Mouse (Mus musculus): ENCODE results near the gene Unk. TPM values are rescaled to one million over a fixed set of nuclear protein-coding genes. Genes with fewer than 3 reads are reported as not detected.
A peak's percentile ranks its signal among the peaks of the same experiment; 100 is the strongest.

Gene Unk
- total and polyA plus RNA-seq, 3 experiments, result 21.7 to 42.3 TPM; not detected in 1

DNA sequence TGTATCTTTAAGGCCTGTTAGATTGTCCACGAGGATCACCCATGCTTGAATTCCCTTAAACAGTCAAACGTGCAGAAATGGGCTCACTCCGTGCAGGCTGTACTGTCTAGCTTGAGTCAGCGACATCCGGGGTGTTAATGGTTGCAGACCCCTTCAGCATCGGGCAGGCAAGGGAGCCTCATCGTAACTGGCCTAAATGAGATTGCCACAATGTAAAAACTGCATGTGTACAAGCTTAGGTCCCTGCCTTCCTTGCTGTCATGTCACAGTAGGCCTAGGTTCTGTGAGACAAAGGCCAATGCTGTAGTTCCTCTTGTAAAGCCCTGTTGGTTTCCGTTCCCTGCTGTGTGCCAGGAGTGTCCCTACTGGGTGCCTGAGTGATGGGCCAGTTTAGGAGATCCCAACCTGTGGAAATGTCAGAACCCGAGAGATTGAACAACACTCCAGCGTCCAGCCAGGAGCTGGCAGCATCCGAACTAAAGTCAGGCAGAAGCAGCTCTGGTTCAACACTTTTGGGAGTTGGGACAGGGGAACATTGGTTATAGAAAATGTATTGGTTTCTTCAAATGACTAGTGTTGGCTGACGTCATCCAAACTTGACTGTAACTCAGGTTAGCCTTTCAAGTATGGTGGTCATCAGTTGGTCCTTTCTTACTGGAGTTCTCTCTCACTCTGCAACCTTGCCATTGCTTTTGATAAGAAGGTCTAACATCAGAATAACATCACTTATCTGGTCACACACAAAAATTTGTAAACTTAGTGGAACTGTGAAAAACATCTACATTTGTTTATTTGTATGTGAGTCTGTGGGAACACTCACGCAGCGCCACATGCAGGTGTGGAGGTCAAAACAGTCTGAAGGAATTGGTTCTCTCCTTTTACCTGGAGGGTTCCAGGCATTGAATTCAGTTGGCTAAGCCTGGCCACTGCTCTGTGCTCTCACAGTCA is 1.1 kb downstream of the Unk start:
- peak; percentile 86 for DNase-seq (ENCODE audit: low read depth, low spot score)
- peak overlapping the region; percentile 79 to 87 for H3K4me3 ChIP-seq (ENCODE audit: control insufficient read depth in 1 of 2, insufficient read depth in 1 of 2, low read depth in 2 of 2, low read length in 2 of 2)
- peaks cover 2 to 26% of the 10 kb centered on the region in 2 experiments; a peak in 2 of 4 replicates for H3K36me3 ChIP-seq (ENCODE audit: control insufficient read depth in 1 of 2, insufficient read depth in 2 of 2, low read length in 2 of 2)
- H3K9ac ChIP-seq (ENCODE audit: control insufficient read depth, low read depth, low read length, poor library complexity, severe bottlenecking), result peak overlapping the region; percentile 97
- no peaks in the 10 kb centered on the region for H3K27me3 ChIP-seq (ENCODE audit: control insufficient read depth in 1 of 2, insufficient read depth in 2 of 2, low read length in 2 of 2)
- peaks cover 9 to 27% of the 10 kb centered on the region in 2 experiments; a peak in 3 of 4 replicates for H3K4me1 ChIP-seq (ENCODE audit: control insufficient read depth in 1 of 2, insufficient read depth in 2 of 2, low read length in 2 of 2)
- H3K79me2 ChIP-seq (ENCODE audit: control insufficient read depth, insufficient read depth, low read length, poor library complexity), result peaks cover 45% of the 10 kb centered on the region
- H3K27ac ChIP-seq (ENCODE audit: control insufficient read depth, low read depth, low read length), result peak overlapping the region; percentile 95
- no peaks in the 10 kb centered on the region for H3K9me3 ChIP-seq (replicated peaks; ENCODE audit: insufficient read depth, low read length)
- TF ChIP-seq ZNF384 (IDR thresholded peaks at IDR 0.05; ENCODE audit: low read depth, low read length) (no peak), UBTF (IDR thresholded peaks at IDR 0.05; ENCODE audit: borderline replicate concordance, insufficient read depth, low read depth, low read length) (no peak), RCOR1 (IDR thresholded peaks at IDR 0.05; ENCODE audit: low read depth, low read length) (no peak), EP300 (IDR thresholded peaks at IDR 0.05; ENCODE audit: low read depth in 1 of 2, low read length in 2 of 2) (0 out of 4 replicates have a peak, but pooled peaks of 1 of the 2 experiments have one; percentile 10), MAFK (IDR thresholded peaks at IDR 0.05; ENCODE audit: borderline replicate concordance, low read depth, low read length) (no peak), E2F4 (IDR thresholded peaks at IDR 0.05; ENCODE audit: borderline replicate concordance, low read depth, low read length) (peak; percentile 70; the same call in 1 of the 2 replicates), MYB (IDR thresholded peaks at IDR 0.05; ENCODE audit: low read depth, low read length) (no peak), SMC3 (IDR thresholded peaks at IDR 0.05; ENCODE audit: low read depth, low read length) (0 out of 2 replicates have a peak, but pooled peaks have one; percentile 0), JUND (IDR thresholded peaks at IDR 0.05; ENCODE audit: low read depth, low read length) (no peak), ZKSCAN1 (IDR thresholded peaks at IDR 0.05; ENCODE audit: low read depth, low read length) (peak; percentile 98), ELF1 (IDR thresholded peaks at IDR 0.05; ENCODE audit: low read depth, low read length) (no peak; the same call in 1 of the 2 replicates), USF2 (IDR thresholded peaks at IDR 0.05; ENCODE audit: borderline replicate concordance in 1 of 2, insufficient read depth in 1 of 2, low read depth in 1 of 2, low read length in 2 of 2) (no peak), ZMIZ1 (IDR thresholded peaks at IDR 0.05; ENCODE audit: low read depth, low read length) (no peak), CHD2 (IDR thresholded peaks at IDR 0.05; ENCODE audit: low read length) (no peak), SIN3A (IDR thresholded peaks at IDR 0.05; ENCODE audit: low read length) (no peak), GATA1 (IDR thresholded peaks at IDR 0.05; ENCODE audit: low read depth, low read length) (no peak), USF1 (IDR thresholded peaks at IDR 0.05; ENCODE audit: low read depth, low read length) (no peak), RAD21 (IDR thresholded peaks at IDR 0.05; ENCODE audit: low read depth, low read length) (no peak), CTCF (IDR thresholded peaks at IDR 0.05 in 2 of 3, conservative IDR thresholded peaks at IDR 0.05 in 1 of 3; ENCODE audit: control insufficient read depth in 1 of 3, insufficient read depth in 1 of 3, low read depth in 2 of 3, low read length in 3 of 3, poor library complexity in 1 of 3, severe bottlenecking in 1 of 3) (peak in 2 of 3 experiments; percentile 29 to 41; a peak in 4 of 6 replicates), TBP (IDR thresholded peaks at IDR 0.05; ENCODE audit: low read depth, low read length) (no peak), NELFE (IDR thresholded peaks at IDR 0.05; ENCODE audit: low read depth, low read length) (no peak), MYC (IDR thresholded peaks at IDR 0.05; ENCODE audit: low read depth, low read length) (peak; percentile 47), HCFC1 (IDR thresholded peaks at IDR 0.05; ENCODE audit: low read depth, low read length) (no peak), BHLHE40 (IDR thresholded peaks at IDR 0.05; ENCODE audit: borderline replicate concordance, low read depth, low read length) (peak; percentile 35; the same call in 1 of the 2 replicates), TCF12 (IDR thresholded peaks at IDR 0.05; ENCODE audit: low read depth, low read length) (no peak), MAZ (IDR thresholded peaks at IDR 0.05; ENCODE audit: low read depth, low read length) (no peak), GABPA (IDR thresholded peaks at IDR 0.05; ENCODE audit: low read depth, low read length) (no peak), CHD1 (IDR thresholded peaks at IDR 0.05; ENCODE audit: low read depth, low read length) (peak; percentile 90; the same call in 1 of the 2 replicates), TAL1 (IDR thresholded peaks at IDR 0.05; ENCODE audit: low read length) (no peak), POLR2AphosphoS2 (IDR thresholded peaks at IDR 0.05; ENCODE audit: low read length) (no peak), MXI1 (IDR thresholded peaks at IDR 0.05; ENCODE audit: low read depth, low read length) (peak; percentile 79), POLR2A (IDR thresholded peaks at IDR 0.05; ENCODE audit: control insufficient read depth in 1 of 2, insufficient read depth in 1 of 2, low read depth in 1 of 2, low read length in 2 of 2, poor library complexity in 1 of 2) (peak in 1 of 2 experiments; percentile 41; a peak in 1 of 4 replicates), ZC3H11A (IDR thresholded peaks at IDR 0.05; ENCODE audit: low read depth, low read length) (no peak), NRF1 (IDR thresholded peaks at IDR 0.05; ENCODE audit: insufficient read depth, low read depth, low read length, poor library complexity, severe bottlenecking) (no peak), ETS1 (IDR thresholded peaks at IDR 0.05; ENCODE audit: low read depth, low read length) (peak; percentile 12; the same call in 1 of the 2 replicates)

Measured in MEL (cell line).